Mouse (Mus musculus) CH12.LX (cell line): Measurements from ENCODE around the gene Dph7. TPM values are rescaled to one million over a fixed set of nuclear protein-coding genes. Genes with fewer than 3 reads are reported as not detected.
A peak's percentile ranks its signal among the peaks of the same experiment; 100 is the strongest.
"Not testable (repeated sequence)": the region's sequence is repeated elsewhere in the genome, so short reads cannot be mapped to it uniquely, and the experiment has no call there.

Source experiments
- DNase-seq: peaks from one replicate; pipeline ENCODE4 v3.0.0-alpha.2; 2013; ENCODE audit errors: extremely low read depth
- H3K27ac ChIP-seq: 2 replicates; pipeline ENCODE4 v1.5.1; 2012; ENCODE audit warnings: low read depth, mild to moderate bottlenecking, control low read depth, moderate library complexity; ENCODE audit not compliant: insufficient read depth
- H3K27me3 ChIP-seq: replicated peaks from 2 replicates; pipeline ENCODE3; 2012; ENCODE audit warnings: inconsistent platforms
- H3K36me3 ChIP-seq, 2 experiments: replicated peaks in 1 of 2; 2 replicates each; pipeline versions ENCODE3 to v1.6.1; 2012; ENCODE audit warnings: inconsistent platforms in 1 of 2, low read length in 1 of 2, mild to moderate bottlenecking in 1 of 2, mixed read lengths in 1 of 2, moderate library complexity in 1 of 2; ENCODE audit not compliant: control insufficient read depth in 1 of 2, insufficient read depth in 1 of 2
- H3K4me1 ChIP-seq, 2 experiments: 2 replicates each; pipeline ENCODE4 v1.6.1; 2012; ENCODE audit warnings: inconsistent platforms in 1 of 2, moderate library complexity in 1 of 2; ENCODE audit not compliant: insufficient read depth in 2 of 2, control insufficient read depth in 1 of 2
- H3K4me2 ChIP-seq: 2 replicates; pipeline ENCODE4 v1.6.1; 2012; ENCODE audit warnings: low read depth, mild to moderate bottlenecking, control low read depth; ENCODE audit not compliant: poor library complexity, insufficient read depth, severe bottlenecking
- H3K4me3 ChIP-seq, 3 experiments: fragments of 150-350 bp in 1 of 3; sonication (generic) in 1 of 3; replicated peaks in 1 of 3; 2 replicates each; pipeline versions ENCODE3 to v1.5.1; 2011 to 2012; ENCODE audit warnings: low read depth in 2 of 3, low read length in 2 of 3, mild to moderate bottlenecking in 2 of 3, moderate library complexity in 2 of 3, control low read depth in 1 of 3, improper control_type of control experiment in 1 of 3, inconsistent platforms in 1 of 3, mixed read lengths in 1 of 3; ENCODE audit not compliant: poor library complexity in 1 of 3
- H3K79me2 ChIP-seq: replicated peaks from 2 replicates; pipeline ENCODE4 v1.6.1; 2012; ENCODE audit warnings: mild to moderate bottlenecking, moderate library complexity; ENCODE audit not compliant: control insufficient read depth, poor library complexity, insufficient read depth, severe bottlenecking; ENCODE audit errors: extremely low read depth
- H3K9ac ChIP-seq: 2 replicates; pipeline ENCODE4 v1.6.1; 2012; ENCODE audit warnings: low read depth, mild to moderate bottlenecking, control low read depth, moderate library complexity; ENCODE audit not compliant: insufficient read depth
- H3K9me3 ChIP-seq: replicated peaks from 2 replicates; pipeline ENCODE3; 2012; ENCODE audit warnings: low read length, inconsistent platforms, mixed read lengths
- CHD1 ChIP-seq: IDR thresholded peaks from 2 replicates; pipeline ENCODE4 v1.6.1; 2012; ENCODE audit warnings: low read depth, low read length, improper control_type of control experiment, inconsistent platforms
- CTCF ChIP-seq, 2 experiments: IDR thresholded peaks in 1 of 2; conservative IDR thresholded peaks in 1 of 2; 2 replicates each; pipeline ENCODE4 v1.5.1; 2011 to 2012; ENCODE audit warnings: low read depth in 2 of 2, low read length in 2 of 2, improper control_type of control experiment in 1 of 2, inconsistent platforms in 1 of 2, mild to moderate bottlenecking in 1 of 2, moderate library complexity in 1 of 2
- ELF1 ChIP-seq: IDR thresholded peaks from 2 replicates; pipeline ENCODE4 v1.6.1; 2014; ENCODE audit warnings: low read depth, mild to moderate bottlenecking, inconsistent platforms, low read length, improper control_type of control experiment
- EP300 ChIP-seq: IDR thresholded peaks from 2 replicates; pipeline ENCODE4 v1.6.1; 2011; ENCODE audit warnings: low read length, improper control_type of control experiment
- JUN ChIP-seq: IDR thresholded peaks from 2 replicates; pipeline ENCODE4 v1.6.1; 2011; ENCODE audit warnings: low read depth, mild to moderate bottlenecking, low read length, improper control_type of control experiment, moderate library complexity; ENCODE audit not compliant: insufficient read depth
- MAZ ChIP-seq: IDR thresholded peaks from 2 replicates; pipeline ENCODE4 v1.6.1; 2012; ENCODE audit warnings: low read depth, mild to moderate bottlenecking, inconsistent platforms, low read length, improper control_type of control experiment, moderate library complexity
- MEF2A ChIP-seq: IDR thresholded peaks from 2 replicates; pipeline ENCODE4 v1.6.1; 2014; ENCODE audit warnings: low read depth, mild to moderate bottlenecking, inconsistent platforms, low read length, improper control_type of control experiment, borderline replicate concordance
- MYC ChIP-seq: IDR thresholded peaks from 2 replicates; pipeline ENCODE4 v1.6.1; 2011; ENCODE audit warnings: low read depth, mild to moderate bottlenecking, improper control_type of control experiment, low read length
- POLR2A ChIP-seq: IDR thresholded peaks from 2 replicates; pipeline ENCODE4 v1.6.1; 2011; ENCODE audit warnings: low read depth, mild to moderate bottlenecking, improper control_type of control experiment, low read length
- RAD21 ChIP-seq: IDR thresholded peaks from 2 replicates; pipeline ENCODE4 v1.6.1; 2011; ENCODE audit warnings: low read depth, mild to moderate bottlenecking, low read length, improper control_type of control experiment, moderate library complexity
- SMC3 ChIP-seq: IDR thresholded peaks from 2 replicates; pipeline ENCODE4 v1.6.1; 2011; ENCODE audit warnings: low read depth, low read length, improper control_type of control experiment
- TBP ChIP-seq: conservative IDR thresholded peaks from 2 replicates; pipeline ENCODE4 v1.6.1; 2011; ENCODE audit warnings: low read depth, low read length, improper control_type of control experiment
- TCF12 ChIP-seq: IDR thresholded peaks from 2 replicates; pipeline ENCODE4 v1.6.1; 2014; ENCODE audit warnings: low read depth, mild to moderate bottlenecking, inconsistent platforms, low read length, improper control_type of control experiment
- ZC3H11A ChIP-seq: IDR thresholded peaks from 2 replicates; pipeline ENCODE4 v1.6.1; 2012; ENCODE audit warnings: low read depth, mild to moderate bottlenecking, inconsistent platforms, low read length, improper control_type of control experiment
- ZKSCAN1 ChIP-seq: IDR thresholded peaks from 2 replicates; pipeline ENCODE4 v1.6.1; 2012; ENCODE audit warnings: low read depth, inconsistent platforms, low read length, improper control_type of control experiment, borderline replicate concordance
- dilution Hi-C: fragments of 300-500 bp; cut with MboI; formaldehyde crosslinking; loops from 2 replicates; pipeline ENCODE4 v1.14.3; 2020; ENCODE audit warnings: low sequenced_read_pairs; ENCODE audit not compliant: extremely low pct_unique_long_range_greater_than_20kb, extremely low pct_ligation_motif_present
- in situ Hi-C: fragments of 300-500 bp; cut with MboI; formaldehyde crosslinking; loops from 3 replicates; pipeline ENCODE4 v1.14.3; 2019; ENCODE audit warnings: low sequenced_read_pairs, low pct_ligation_motif_present, low pct_unique_long_range_greater_than_20kb, mixed read lengths
- polyA plus RNA-seq: library from polyadenylated mRNA; unstranded; fragments of >175 nt; gene quantifications from 2 replicates; pipeline ENCODE4 v1.2.1, GENCODE M21; 2012; ENCODE audit warnings: low read depth; ENCODE audit not compliant: insufficient read length
- total RNA-seq, 2 experiments: library from RNA; depleted of rRNA; stranded (reverse); fragments of 300-350 nt in 1 of 2; fragments of >200 nt in 1 of 2; gene quantifications; 2 replicates each; pipeline ENCODE4 v1.2.3; 2012 to 2014

Dph7 gene
- total and polyA plus RNA-seq, 3 experiments = 23.4 to 24.7 (median 24.6) TPM

- in situ Hi-C loops (no loop called here), dilution Hi-C loops (no loop called here)
- Histone ChIP-seq H3K9ac (no peak overlapping the region), H3K9me3 (no peaks in the 10 kb centered on the region), H3K4me3 (no peak overlapping the region), H3K79me2 (peaks cover 22% of the 10 kb centered on the region), H3K27ac (no peak overlapping the region), H3K27me3 (peaks cover 2% of the 10 kb centered on the region), H3K4me1 (peaks cover 4 to 60% of the 10 kb centered on the region in 2 experiments; a peak in 3 of 4 replicates), H3K36me3 (peaks cover 35 to 56% of the 10 kb centered on the region in 2 experiments), H3K4me2 (no peak overlapping the region)
- TF ChIP-seq POLR2A = no peak
- no peak for DNase-seq
These were observed 9.6 kb upstream of the Dph7 start for GRCm38 (mm10) chr2:24952537-24953055.

- Histone ChIP-seq H3K4me3 (no peak overlapping the region), H3K9me3 (no peaks in the 10 kb centered on the region), H3K27me3 (no peaks in the 10 kb centered on the region), H3K4me1 (peaks cover 0 to 32% of the 10 kb centered on the region in 2 experiments; a peak in 3 of 4 replicates), H3K79me2 (peaks cover 20% of the 10 kb centered on the region), H3K9ac (no peak overlapping the region), H3K4me2 (no peak overlapping the region), H3K27ac (no peak overlapping the region), H3K36me3 (peaks cover 44 to 76% of the 10 kb centered on the region in 2 experiments)
- TF ChIP-seq TBP (no peak), MAZ (no peak), JUN (no peak), SMC3 (peak; percentile 15; the same call in 1 of the 2 replicates), CTCF (conservative IDR thresholded peaks at IDR 0.05 in 1 of 2, IDR thresholded peaks at IDR 0.05 in 1 of 2; ENCODE audit: low read depth in 2 of 2, low read length in 2 of 2) (peak; percentile 27 to 62; a peak in 3 of 4 replicates), ZKSCAN1 (no peak), ELF1 (no peak), RAD21 (peak; percentile 15), TCF12 (peak; percentile 28; the same call in 1 of the 2 replicates), ZC3H11A (no peak), CHD1 (no peak), MEF2A (no peak)
- no peak for DNase-seq
- in situ Hi-C loops = no loop called here
- dilution Hi-C loops = no loop called here
These were observed 1.3 kb upstream of the Dph7 start for GRCm38 (mm10) chr2:24960910-24961309.

- H3K9me3 ChIP-seq = no peaks in the 10 kb centered on the region
- DNase-seq = no peak
- peaks cover 2 to 17% of the 10 kb centered on the region in 2 experiments; a peak in 3 of 4 replicates for H3K4me1 ChIP-seq
- peaks cover 58 to 80% of the 10 kb centered on the region in 2 experiments for H3K36me3 ChIP-seq
- no peak overlapping the region for H3K27ac ChIP-seq
- no peaks in the 10 kb centered on the region for H3K27me3 ChIP-seq
- dilution Hi-C loops (no loop called here), in situ Hi-C loops (no loop called here)
- H3K4me3 ChIP-seq = no peak overlapping the region
- H3K4me2 ChIP-seq = no peak overlapping the region
- no peak overlapping the region for H3K9ac ChIP-seq
- H3K79me2 ChIP-seq = 0 out of 2 replicates have a peak, but pooled peaks cover 5% of the 10 kb centered on the region
- TF ChIP-seq ZC3H11A = no peak
- TF ChIP-seq EP300 = no peak
- TF ChIP-seq MYC = no peak
- no peak for TF ChIP-seq ELF1
These were observed 8.2 kb downstream of the Dph7 start for GRCm38 (mm10) chr2:24970386-24970785.

- dilution Hi-C loops, in situ Hi-C loops, H3K79me2 ChIP-seq, H3K9me3 ChIP-seq, H3K27me3 ChIP-seq, DNase-seq, H3K27ac ChIP-seq: not testable (repeated sequence)
- peaks cover 6 to 33% of the 10 kb centered on the region in 2 experiments; a peak in 3 of 4 replicates for H3K4me1 ChIP-seq
- H3K36me3 ChIP-seq = peaks cover 27 to 46% of the 10 kb centered on the region in 2 experiments
- peak overlapping the region; percentile 74 for H3K4me2 ChIP-seq
- H3K9ac ChIP-seq = peak overlapping the region; percentile 75
- H3K4me3 ChIP-seq = peak overlapping the region; percentile 75 to 86 (median 81)
These were observed 12.3 kb downstream of the Dph7 start for GRCm38 (mm10) chr2:24974452-24974851.
